Mouse (Mus musculus): ENCODE results near the gene Golph3l.

Gene Golph3l

GRCm38 (mm10) chr3:95653473-95654034, 64.8 kb downstream of the Golph3l start:
- DNase-seq (ENCODE audit: inconsistent age in 2 of 2, low spot score in 1 of 2), result peak in 1 of 2 experiments; percentile 75

- peak in 1 of 2 experiments; percentile 43 for DNase-seq (ENCODE audit: inconsistent age in 2 of 2, low spot score in 1 of 2)
These were observed 65.6 kb downstream of the Golph3l start for GRCm38 (mm10) chr3:95654371-95654770.

GRCm38 (mm10) chr3:95655437-95655836, 66.7 kb downstream of the Golph3l start:
- DNase-seq (ENCODE audit: inconsistent age in 2 of 2, low spot score in 1 of 2), result peak in 1 of 2 experiments; percentile 77

GRCm38 (mm10) chr3:95657108-95657507, 68.4 kb downstream of the Golph3l start:
- no peak for DNase-seq (ENCODE audit: inconsistent age in 2 of 2, low spot score in 1 of 2)

DNA sequence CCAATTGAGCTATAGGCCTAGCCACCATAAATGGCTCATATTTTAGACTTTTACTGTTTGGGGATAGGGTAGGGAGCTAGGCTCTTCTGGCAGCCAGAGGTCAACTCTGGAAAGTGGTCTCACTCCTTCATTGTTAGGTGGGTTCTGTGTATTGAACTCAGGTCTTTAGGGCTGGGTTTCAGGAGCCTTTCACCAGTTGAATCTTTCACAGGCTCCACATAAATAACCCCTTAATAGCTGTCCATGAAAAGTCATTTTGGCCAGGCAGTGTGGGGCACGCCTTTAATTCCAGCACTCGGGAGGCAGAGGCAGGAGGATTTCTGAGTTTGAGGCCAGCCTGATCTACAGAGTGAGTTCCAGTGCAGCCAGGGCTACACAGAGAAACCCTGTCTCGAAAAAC, 69.0 kb downstream of the Golph3l start:
- peak in 1 of 2 experiments; percentile 46 for DNase-seq (ENCODE audit: inconsistent age in 2 of 2, low spot score in 1 of 2)

DNA sequence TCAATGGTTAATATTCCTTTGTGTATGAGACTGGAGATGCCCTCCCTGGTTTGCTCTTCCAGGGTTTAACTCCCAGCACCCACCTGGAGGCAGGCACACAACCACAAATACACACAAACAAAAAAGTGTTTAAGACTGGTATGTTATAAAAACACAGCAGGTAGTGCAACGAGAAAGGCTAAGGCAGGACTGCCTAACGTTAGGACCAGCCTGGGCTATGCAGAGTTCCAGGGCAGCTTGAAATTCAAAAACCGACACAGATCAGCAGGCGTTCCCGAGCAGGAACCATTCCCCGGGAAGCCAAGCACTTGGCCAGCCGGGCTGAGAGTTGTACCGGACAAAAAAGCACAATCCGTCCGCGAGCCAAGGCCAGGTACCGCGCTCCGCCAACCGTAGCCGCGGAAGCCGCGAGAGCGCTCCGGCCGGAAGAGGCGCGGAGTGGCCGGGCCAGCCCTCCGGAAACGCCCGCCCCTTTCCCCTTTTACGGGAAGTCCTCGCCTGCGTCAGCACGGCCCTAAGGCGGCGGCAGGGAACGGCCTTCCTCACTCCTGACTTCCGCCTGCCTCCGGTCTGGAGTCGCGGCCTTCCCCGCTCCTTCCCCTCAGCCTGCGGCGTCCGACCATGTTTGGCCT, 69.6 kb downstream of the Golph3l start, which contains the start of gene Mcl1:
Gene Mcl1, plus strand, starts transcription at position 553 of the 632 bp plus-strand sequence.
- DNase-seq (ENCODE audit: inconsistent age in 2 of 2, low spot score in 1 of 2), result peak; percentile 97 to 99

GRCm38 (mm10) chr3:95658868-95659712, 70.4 kb downstream of the Golph3l start:
- peak; percentile 84 to 93 for DNase-seq (ENCODE audit: inconsistent age in 2 of 2, low spot score in 1 of 2)

DNA sequence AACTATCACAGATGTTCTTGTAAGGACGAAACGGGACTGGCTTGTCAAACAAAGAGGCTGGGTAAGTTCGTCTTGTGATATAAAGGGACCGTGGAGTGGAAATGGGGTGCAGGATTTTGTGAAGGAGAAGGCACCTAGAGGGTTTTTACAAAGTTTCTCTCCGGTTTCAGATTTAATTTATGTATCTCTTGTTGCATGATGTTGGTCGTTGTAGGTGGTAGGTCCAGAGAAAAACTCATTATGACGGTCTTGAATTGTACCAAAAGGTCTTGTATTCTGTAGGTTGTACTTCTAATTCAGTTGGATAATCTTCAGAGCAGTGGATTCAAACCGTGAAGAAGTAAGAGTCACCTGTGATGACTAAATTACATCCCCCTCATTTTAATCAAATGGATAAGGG, 71.2 kb downstream of the Golph3l start:
- DNase-seq (ENCODE audit: inconsistent age in 2 of 2, low spot score in 1 of 2), result no peak

GRCm38 (mm10) chr3:95660788-95661478, 72.2 kb downstream of the Golph3l start:
- peak in 1 of 2 experiments; percentile 73 for DNase-seq (ENCODE audit: inconsistent age in 2 of 2, low spot score in 1 of 2)

DNA sequence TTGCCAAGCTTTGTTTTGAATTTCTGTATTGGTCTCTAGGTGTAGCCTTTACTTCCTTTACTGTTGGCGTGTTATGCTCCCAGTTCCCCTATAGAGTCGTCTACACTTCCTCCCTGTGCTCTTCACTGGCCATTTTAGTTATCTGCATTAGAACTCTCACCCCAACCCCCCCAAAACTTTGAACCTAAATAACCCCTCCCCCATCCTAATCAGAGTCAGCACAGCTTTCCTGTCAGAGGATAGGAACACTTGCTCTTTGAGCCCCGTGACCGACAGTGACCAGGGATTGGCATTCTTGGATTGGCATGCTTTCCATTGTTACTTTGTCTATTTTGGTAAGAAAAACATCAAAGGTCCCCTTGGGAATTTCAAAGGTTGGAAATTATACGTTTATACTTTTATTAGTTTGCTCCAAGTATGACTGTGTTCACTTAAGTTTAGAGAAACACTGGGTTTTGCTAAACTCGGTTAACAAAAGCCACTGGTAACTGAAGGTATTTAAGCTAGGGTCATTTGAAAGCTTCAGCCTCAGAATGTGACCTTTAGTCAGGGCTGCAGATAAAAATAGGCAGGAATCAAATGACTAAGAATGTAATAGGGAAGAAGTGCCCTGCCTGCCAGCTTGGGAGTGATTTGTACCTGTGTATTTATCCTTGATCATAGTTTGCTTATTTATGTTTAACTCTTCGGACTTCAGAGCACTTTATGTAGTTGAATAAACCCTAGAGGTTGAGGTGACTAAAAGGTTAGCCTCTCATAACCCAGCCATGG, 73.4 kb downstream of the Golph3l start:
- DNase-seq (ENCODE audit: inconsistent age in 2 of 2, low spot score in 1 of 2), result peak in 1 of 2 experiments; percentile 87

DNA sequence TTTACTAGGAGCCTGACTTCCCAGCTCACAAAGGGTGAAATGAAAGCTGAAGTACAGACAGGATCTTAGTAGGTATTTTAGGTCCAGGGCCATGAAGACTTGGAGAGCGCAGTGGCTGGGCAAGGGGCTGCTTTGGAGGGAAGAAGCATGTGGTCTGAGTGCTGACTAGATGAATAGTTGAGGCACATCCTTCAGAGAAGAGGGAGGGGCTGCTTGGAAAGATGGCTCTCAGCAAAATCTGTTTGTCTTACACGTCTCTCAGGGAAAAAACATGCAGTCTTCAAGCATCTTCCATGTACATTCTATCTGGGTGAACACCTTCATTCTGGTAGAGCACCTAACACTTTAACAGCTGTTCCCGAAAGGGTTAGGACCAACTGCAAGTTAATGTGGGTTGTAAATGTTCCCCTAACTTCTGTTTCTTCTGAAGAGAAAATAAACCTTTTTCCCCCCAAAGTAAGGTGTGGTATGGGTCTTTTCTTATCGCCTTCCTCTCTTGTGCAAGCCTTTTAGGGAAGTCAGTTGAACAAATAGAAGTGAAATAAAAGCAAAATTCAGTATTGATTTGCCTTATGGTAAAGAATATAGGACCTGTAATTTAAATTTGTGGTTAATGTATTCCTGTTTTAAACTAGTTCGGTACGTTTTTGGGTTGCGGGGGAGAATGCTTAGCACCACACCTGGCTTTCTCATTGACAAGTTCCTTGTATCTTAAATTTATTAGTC, 74.2 kb downstream of the Golph3l start:
- no peak for DNase-seq (ENCODE audit: inconsistent age in 2 of 2, low spot score in 1 of 2)

- DNase-seq (ENCODE audit: inconsistent age in 2 of 2, low spot score in 1 of 2), result peak in 1 of 2 experiments; percentile 72
These were observed 74.8 kb downstream of the Golph3l start for GRCm38 (mm10) chr3:95663486-95663885.

DNA sequence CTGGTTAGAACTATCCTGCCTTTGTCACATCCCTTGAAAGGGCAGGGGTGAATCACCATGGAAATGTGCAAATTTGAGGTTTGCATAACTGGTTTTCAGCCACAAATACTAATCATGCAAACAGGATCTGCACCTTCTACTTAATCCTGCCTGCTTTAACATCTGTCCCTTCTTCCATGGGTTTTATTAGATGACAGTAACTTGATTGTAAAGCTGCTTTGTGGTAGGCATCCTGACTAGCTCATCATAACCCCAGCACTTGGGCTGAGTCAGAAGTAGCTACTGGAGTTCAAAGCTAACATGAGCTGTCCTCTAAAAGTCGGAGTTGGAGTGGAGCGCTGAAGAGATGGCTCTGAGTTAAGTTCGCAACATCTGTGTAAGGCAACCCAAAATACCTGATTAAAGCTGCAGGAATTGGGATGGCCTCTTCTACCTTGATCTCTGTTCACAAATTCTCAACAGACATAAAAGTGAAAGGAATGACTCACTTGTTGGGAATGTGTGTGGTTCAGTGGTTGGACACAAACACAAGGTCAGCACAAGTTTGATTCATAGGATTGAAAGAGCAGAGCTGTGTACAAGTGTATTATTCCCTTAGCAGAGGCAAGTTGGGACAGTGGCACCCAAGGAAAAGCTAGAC, 75.4 kb downstream of the Golph3l start:
- peak; percentile 63 to 90 for DNase-seq (ENCODE audit: inconsistent age in 2 of 2, low spot score in 1 of 2)

- peak in 1 of 2 experiments; percentile 77 for DNase-seq (ENCODE audit: inconsistent age in 2 of 2, low spot score in 1 of 2)
These were observed 76.2 kb downstream of the Golph3l start for GRCm38 (mm10) chr3:95664940-95665352.

DNA sequence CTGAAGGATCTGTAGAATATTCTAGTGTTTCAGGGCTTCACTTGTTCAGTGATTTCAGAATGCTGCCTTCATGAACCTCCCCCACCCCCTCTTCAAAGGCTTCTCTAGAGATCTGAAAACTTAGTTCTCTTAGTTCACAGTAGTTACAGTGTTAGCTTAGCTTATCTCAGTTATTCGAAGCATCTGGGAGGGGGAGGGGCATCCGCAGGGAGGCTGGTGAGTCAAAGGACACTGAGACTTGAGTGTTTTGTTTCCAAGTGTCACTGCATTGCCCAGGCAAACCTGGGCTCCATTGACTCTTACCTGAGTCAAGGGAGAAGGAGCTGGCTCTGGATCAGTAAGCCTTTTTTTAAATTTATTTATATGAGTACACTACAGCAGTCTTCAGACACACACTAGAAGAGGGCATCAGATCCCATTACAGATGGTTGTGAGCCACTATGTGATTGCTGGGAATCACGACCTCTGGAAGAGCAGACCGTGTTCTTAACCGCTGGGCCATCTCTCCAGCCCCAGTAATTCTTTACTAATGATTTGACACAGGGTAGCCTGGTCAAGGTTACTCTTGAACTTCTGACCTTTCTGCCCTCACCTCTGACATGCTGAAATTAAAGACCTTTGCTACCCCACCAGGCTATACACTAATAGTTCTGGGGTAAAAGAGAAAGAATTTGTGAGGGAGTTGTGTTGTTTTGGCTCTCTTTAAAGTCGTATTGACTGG, 77.5 kb downstream of the Golph3l start:
- DNase-seq (ENCODE audit: inconsistent age in 2 of 2, low spot score in 1 of 2), result peak; percentile 84 to 92

- no peak for DNase-seq (ENCODE audit: inconsistent age in 2 of 2, low spot score in 1 of 2)
These were observed 78.8 kb downstream of the Golph3l start for GRCm38 (mm10) chr3:95667521-95667920.

- DNase-seq (ENCODE audit: inconsistent age in 2 of 2, low spot score in 1 of 2), result peak in 1 of 2 experiments; percentile 84
These were observed 79.3 kb downstream of the Golph3l start for GRCm38 (mm10) chr3:95668026-95668425.
